Mouse (Mus musculus): ENCODE data around the gene Dnm3.

DNA sequence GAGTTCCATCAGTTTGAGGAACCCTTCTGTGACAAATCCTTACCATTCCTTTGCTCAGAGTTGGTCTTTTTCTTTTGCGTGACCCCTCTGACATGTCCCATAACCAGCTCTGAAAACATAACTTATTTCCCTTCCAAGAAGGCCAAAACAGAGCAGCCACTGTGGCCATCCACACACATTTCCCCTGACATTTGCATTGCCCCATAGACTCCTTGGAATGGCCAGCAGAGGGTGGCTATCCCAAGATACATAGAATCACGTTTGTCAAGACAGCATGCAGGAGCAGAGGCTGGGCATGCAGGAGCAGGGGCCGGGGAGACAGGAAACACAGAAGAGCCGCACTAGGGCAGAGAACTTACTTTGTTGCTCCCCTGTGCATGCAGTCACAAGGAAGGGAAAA, 402.4 kb downstream of the Dnm3 start:
- TF ChIP-seq CTCF (conservative IDR thresholded peaks at IDR 0.05; ENCODE audit: low read length) (no peak), POU5F1 (IDR thresholded peaks at IDR 0.05; ENCODE audit: borderline replicate concordance, low read length) (no peak)

Data from E14TG2a.4 (cell line).